Mouse (Mus musculus): ENCODE results near the gene Mybphl. TPM values are rescaled to one million over a fixed set of nuclear protein-coding genes. Genes with fewer than 3 reads are reported as not detected.

The Mybphl gene
- total RNA-seq (2021): 10 to 100 TPM; 18.9 to 53.7 TPM
- long read RNA-seq, experiment 1, transcript Mybphl-201 (9 exons, 1,276 nt): major isoform, 29 of 32 reads
- long read RNA-seq, experiment 1, partial matches to known transcripts: 1 of 32 reads
- long read RNA-seq, experiment 1, other reads (novel, unspliced or antisense): 2 of 32 reads
- long read RNA-seq, experiment 2, transcript Mybphl-201 (9 exons, 1,276 nt): major isoform, 64 of 66 reads
- long read RNA-seq, experiment 2, partial matches to known transcripts: 0 of 66 reads
- long read RNA-seq, experiment 2, other reads (novel, unspliced or antisense): 2 of 66 reads

DNA sequence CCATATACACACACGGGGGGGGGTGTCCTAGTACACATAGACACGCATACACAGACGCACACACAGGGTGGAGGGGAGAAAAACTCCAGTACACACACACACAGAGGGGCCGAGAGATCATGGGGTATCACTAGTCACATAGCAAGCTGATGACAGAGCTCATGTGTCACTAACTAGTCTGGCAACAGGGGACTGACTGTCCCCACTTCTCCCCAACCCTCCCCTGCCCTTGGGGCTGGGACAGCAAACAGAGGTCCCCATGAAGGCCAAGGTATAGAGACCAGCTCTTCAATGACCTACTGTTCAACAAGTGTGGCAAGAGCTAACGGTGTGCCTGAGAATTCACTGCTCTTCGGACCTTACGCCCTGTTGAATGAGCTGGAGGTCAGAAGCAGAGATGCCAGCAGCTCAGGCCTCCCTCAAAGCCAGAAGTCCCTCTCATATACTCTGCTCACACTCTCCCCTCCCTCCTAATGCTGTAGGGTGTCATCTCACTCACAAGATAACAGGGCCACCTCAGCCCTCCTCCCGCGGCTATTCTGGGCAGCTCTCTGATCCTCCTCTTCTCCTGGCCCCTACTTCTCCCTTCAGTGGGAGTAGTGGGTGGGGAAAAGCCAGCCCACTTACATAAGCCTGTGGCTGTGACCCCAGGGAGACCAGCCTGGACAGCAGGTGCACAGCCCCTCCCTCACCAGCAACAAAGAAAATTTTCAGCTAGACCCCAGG is at the start of gene Mybphl:
Mybphl (plus strand) TSS at position 642 of the 726 bp plus-strand sequence.
- peak in 1 of 2 experiments; percentile 13 for DNase-seq
- intact Hi-C loops (cut with DNase I): no loop called here

DNA sequence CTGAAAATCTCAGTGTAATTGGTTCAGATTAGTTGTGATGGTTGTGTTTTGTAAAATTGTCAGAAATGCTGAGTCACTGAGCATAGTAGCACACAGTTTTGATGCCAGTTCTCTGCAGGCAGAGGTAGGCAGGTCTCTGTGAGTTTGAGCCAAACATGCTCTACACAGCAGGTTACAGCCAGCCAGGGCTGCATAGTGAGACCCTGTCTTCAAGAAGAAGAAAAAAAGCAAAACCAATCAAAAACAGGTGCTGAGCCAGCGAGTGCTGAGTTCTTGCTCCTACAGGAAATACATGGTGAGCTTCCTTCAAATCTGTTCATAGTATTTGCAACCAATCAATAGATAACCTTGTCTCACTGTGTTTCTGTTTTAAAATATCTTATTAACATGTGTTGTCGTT is 46.2 kb upstream of the Mybphl start:
- no peak for DNase-seq
- intact Hi-C loops (cut with DNase I): no loop called here

DNA sequence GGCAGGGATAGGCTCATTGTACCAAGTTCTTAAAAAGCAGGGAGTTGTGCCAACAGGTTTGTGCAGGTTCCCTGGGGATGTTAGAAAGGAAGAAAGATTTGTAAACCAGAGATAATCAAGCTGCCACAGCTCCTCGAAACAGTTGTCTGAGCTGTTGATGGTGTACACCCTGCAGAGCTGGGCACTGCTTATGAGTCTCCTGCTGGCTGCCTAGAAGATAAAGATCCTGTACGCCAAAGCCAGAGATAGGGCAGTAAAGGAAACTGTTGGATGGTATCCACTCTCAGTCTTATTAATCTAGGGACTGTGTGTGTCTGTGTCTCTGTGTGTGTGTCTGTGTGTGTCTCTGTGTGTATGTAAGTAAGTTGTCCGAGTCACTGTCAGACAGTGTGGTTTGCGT is 43.0 kb upstream of the Mybphl start:
- no peak for DNase-seq
- intact Hi-C loops (cut with DNase I): loop anchor here (5.0 kb wide), 1 partner anchor 34 kb away; no protein-coding TSS in a partner anchor

DNA sequence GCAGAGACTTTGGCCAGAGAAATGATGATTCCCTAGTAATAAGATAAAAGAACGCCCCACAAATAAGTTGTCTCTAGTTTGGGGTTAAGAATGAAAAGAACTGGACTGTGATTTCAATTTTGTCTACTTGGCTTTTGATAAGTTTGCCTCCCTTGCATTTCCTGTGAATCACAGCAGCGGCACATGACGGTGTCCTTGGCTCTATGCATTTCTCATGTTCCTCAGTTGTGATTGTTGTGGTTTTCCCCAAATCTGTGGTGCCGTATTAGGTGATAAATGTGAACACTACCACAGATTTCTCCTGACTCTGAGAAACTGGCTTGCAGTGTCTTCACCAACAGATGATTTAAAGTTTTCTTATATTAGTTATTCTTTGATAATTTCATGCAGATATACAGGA is 42.6 kb upstream of the Mybphl start:
- no peak for DNase-seq
- intact Hi-C loops (cut with DNase I): loop anchor here (5.0 kb wide), 1 partner anchor 35 kb away; no protein-coding TSS in a partner anchor

DNA sequence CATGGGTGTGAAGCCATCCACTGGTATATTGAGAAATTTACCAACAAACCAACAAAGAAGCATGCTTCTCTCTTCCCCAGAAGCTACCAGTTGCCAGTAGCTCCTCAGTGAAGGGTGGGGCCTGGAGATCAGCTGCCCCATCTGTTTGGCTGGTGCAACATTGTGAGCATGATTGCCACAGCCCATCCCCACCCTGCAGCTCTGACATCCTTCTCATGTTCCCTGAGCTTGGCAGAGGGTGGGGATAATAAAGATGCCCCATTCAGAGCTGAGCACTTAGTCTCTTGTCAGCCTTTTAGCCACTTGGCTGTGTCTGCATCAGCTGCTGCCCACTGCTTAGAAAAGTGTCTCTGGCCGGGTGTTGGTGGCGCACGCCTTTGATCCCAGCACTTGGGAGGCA is 41.7 kb upstream of the Mybphl start:
- no peak for DNase-seq
- intact Hi-C loops (cut with DNase I): loop anchor here (5.0 kb wide), 1 partner anchor 36 kb away; no protein-coding TSS in a partner anchor

DNA sequence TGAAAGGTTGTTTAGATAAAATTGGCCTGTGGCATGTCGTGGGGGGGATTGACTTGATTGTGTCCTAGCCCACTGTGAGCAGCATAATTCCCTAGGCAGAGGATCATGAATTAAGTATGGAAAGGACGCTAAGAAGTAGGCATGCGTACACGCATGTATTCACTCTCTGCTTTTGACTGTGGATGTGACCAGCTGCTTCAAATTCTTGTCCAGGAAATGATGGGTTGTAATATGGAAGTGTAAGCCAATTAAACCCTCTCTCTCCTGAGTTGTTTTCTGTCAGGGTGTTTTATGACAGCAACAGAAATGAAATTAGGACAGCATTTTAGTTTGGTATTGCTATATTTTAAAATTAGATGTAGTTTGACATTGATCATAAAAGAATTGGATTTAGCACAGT is 39.9 kb upstream of the Mybphl start:
- DNase-seq: no peak
- intact Hi-C loops (cut with DNase I): loop anchor here (5.0 kb wide), 1 partner anchor 38 kb away; no protein-coding TSS in a partner anchor

DNA sequence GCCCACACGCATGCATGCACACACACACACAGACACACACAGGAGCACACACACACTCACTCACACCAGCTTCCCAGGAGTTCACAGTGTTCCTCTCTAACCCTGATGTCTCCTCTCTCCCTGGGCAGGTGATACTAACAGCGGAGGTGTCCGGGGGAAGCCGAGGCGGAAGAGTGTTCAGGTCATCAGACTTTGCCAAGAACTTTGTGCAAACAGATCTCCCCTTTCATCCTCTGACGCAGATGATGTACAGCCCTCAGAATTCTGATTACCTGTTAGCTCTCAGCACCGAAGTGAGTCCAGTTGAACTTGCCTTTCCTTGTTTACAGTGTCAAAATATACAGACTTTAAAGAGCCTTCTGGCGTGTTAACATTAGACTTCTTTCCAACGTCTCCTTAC is 39.2 kb upstream of the Mybphl start:
- no peak for DNase-seq
- intact Hi-C loops (cut with DNase I): no loop called here

DNA sequence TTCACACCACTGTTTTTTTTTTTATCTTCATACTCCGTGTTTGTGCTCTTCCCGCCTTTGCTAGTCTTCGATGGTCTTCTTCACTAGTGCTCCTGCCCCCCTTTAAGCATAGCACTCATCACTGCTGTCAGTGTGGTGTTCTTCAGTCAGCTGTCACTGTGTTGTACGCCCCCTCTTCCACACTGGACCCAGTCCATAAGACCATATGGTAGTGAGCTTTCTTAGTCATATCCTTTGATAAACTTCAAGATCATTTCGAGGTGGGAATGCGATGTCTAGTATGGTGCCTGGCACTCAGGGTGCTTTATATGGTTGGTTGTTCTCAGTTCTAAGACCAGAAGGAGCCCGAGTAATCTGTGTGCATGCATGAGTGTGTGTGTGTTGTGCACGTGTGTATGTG is 37.4 kb upstream of the Mybphl start:
- peak in 1 of 2 experiments; percentile 26 for DNase-seq
- intact Hi-C loops (cut with DNase I): no loop called here

DNA sequence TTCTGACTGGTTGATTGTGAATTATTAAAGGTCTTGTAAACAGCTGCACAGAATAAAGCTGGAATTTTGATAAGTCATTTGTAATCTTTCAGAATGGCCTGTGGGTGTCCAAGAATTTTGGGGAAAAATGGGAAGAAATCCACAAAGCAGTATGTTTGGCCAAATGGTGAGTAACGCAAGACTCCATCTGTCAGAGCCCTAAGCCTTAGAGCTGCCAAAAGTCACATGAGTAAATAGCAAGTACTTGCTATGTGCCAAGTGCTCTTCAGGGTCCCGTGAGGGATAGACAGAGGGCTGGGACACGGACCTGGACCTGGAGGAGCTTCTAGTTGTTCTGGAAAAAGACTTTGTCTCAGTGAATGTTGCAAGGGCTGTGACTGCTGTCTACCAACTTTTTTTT is 36.8 kb upstream of the Mybphl start:
- DNase-seq: peak; percentile 39 to 43
- intact Hi-C loops (cut with DNase I): no loop called here

DNA sequence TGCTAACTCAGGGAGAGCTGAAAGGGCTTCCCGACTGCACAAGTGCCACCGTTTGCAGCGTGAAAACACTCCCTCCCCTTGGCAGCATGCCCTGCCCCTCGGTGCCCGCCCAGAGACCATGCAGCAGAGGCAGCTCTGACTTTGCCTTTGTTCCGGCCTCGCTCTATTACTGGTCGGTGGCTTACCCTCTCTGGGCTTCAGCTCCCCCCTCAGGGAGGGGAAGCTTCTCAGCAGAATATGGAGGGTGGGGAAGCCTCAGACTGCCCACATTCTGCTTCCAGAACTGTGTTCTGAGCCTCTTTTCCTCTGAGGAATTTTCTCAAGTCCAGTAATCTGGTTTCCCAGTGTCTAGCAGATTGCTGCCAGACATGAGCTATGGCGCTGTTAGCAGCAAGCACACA is 36.3 kb upstream of the Mybphl start:
- DNase-seq: peak; percentile 64 to 73
- intact Hi-C loops (cut with DNase I): no loop called here

DNA sequence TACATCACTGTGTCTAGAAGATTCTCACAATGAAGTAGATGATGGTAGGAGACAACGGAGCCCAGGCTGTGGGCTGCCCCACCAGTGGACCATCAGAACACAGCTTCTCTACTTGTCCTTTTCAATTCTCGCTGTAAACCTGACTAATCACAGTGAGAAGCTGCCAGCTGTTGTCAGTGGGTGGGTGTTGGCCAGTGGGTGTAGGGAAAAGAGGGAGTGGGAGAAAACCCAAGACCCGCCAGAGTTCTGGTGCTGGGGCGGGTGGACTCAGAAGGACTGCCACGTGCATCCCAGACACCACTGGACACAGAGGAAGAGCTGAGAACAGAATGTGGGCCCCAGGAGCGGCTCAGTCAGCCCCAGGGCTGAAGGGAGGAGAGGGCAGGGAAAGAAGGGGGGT is 33.9 kb upstream of the Mybphl start:
- intact Hi-C loops (cut with DNase I): no loop called here
- no peak for DNase-seq

DNA sequence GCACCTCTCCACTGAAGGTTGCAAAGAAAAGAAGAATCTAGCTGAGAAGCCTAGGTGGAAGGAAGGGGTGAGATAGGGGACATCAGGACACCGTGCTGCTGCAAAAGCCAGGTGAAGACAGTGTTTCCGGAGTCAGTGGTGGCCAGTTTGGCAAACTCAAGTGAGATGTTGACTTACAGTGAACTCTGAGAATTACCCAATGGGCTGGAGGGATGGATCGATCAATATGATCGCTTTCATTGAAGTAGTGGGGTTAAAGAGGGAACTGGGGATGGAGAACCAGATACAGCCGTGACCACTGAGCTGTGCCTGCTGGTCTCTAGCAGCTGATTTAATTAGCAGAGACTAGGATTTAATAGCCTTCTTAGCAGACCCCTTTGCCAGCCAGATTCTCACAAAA is 27.8 kb upstream of the Mybphl start:
- intact Hi-C loops (cut with DNase I): loop anchor here (5.0 kb wide), 1 partner anchor 55 kb away; the partner anchor contains the start of gene Sort1
- no peak for DNase-seq

DNA sequence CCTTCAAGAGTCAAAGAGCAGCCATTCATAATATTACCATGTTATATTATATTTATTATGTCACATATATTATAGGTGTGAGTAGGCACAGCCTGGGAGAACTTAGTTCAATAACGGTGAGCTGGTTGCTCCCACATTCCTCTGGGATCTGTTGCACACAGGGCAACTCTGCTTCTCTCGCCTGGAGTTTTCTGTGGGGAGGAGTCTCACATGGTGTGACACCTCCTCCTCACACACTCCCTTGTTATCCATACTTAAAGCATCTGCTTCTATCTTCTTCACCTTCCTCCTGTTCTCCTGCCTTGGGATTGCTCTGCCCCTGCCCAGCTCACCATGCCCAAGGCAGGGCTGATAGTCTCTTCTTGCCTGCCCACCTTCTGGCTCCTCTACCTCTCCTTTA is 23.7 kb upstream of the Mybphl start:
- DNase-seq: no peak
- intact Hi-C loops (cut with DNase I): loop anchor here (5.0 kb wide), 1 partner anchor 44 kb away; no protein-coding TSS in a partner anchor

DNA sequence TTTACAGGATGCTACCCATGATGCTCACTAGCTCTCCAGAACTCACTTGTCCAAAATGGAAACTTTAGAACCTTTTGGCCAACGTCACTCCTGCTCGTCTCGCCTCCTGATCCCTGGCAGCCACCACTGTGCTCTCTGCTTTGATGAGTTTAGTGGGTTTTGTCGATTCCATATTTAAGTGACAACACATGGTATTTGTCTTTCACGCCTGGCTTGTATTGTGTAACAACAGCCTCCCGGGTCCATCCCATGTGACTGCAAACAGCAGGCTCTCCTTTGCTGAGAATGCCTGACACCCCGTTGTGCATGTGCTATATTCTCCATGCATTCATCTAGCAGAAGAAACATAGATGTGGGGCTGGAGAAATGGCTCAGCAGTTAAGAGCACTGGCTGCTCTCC is 22.5 kb upstream of the Mybphl start:
- no peak for DNase-seq
- intact Hi-C loops (cut with DNase I): loop anchor here (5.0 kb wide), 1 partner anchor 45 kb away; no protein-coding TSS in a partner anchor

DNA sequence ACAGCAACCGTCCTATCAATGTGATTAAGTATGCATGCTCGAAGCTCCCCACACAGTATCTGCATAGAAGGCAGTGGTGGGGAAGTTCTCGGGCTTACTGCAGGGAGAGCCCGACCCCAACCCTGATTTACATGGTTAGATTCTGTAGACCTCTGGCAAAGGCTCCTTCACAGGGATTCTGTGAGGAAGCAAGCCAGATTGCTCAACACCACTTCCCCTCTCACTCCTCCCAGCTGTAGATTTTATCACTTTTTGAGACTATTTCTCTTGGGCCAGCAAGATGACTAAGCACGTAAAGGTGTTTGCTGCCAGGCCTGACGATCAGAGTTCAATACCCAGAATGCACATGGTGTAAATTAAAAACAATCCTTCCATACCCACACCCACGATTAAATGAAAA is 18.9 kb upstream of the Mybphl start:
- intact Hi-C loops (cut with DNase I): no loop called here
- DNase-seq: no peak

DNA sequence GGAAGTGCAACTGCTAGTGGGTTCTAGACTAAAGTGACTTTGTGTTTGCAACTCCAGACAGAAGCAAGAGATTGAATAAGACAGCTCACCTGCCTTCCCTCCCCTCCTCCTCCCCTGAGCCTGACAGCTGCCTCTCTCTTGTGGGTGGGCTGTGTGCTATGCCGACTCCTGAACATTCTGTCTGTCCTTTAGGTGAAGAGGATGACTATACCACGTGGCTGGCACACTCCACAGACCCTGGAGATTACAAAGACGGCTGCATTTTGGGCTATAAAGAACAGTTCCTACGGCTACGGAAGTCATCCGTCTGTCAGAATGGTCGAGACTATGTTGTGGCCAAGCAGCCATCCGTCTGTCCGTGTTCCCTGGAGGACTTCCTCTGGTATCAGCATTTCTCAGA is 16.3 kb upstream of the Mybphl start:
- no peak for DNase-seq
- intact Hi-C loops (cut with DNase I): no loop called here

DNA sequence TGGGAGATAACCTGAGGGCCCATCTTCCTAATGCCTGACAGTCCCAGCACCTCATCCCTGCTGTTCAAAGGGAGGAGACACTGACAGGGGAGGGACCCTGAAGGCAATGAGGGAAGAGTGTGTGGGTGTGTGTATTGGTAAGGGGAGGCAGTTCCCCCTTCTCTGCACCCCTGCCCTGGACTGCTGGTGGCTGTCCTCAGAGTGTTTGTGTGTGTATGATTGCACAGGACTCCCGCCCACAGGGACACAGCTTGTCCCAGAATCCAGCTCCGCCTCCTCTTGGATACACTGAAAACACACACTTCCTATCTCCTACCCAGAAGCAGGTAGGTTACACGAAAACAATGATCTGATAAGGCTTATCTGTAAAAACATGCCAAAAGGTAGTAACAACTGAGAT is 9.5 kb upstream of the Mybphl start:
- intact Hi-C loops (cut with DNase I): no loop called here
- DNase-seq: no peak

DNA sequence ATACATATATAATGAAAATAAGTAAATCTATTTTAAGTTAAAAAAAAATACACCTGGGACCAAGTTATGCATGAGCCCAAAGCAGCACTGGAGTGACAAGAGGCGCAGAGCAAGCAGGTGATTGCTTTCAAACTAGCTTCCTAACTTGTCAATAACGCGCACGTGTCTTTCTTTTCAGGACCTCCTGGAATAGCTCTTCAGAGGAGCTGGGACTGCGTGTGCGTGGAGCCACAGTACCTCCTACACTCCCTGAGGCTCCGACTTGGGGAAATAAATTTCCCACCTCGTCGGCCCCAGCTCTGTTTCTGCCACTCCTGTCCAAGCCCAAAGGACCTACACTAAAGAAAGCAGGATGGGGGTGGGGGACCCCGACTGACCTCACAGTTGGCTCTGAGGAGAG is 7.7 kb upstream of the Mybphl start:
- no peak for DNase-seq
- intact Hi-C loops (cut with DNase I): no loop called here

DNA sequence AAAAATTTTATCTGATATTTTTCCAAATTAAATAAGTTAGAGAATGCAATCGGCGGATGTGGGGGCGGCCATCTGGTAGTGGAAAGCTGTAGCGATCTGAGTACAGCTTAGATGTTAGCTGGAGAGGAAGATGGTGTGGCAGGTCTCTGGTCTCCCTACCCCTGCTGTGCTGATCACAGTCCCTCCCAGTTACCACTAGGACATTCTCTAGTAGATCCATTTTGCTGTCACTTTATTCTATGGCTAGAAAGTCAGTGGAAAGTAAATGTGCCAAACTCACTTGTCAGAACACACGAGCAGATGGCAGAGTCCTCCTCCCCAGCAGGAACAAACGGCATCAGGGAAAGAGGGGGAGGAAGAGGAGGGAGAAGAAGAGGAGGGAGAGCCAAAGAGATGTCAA is 6.3 kb upstream of the Mybphl start:
- intact Hi-C loops (cut with DNase I): no loop called here
- DNase-seq: no peak

DNA sequence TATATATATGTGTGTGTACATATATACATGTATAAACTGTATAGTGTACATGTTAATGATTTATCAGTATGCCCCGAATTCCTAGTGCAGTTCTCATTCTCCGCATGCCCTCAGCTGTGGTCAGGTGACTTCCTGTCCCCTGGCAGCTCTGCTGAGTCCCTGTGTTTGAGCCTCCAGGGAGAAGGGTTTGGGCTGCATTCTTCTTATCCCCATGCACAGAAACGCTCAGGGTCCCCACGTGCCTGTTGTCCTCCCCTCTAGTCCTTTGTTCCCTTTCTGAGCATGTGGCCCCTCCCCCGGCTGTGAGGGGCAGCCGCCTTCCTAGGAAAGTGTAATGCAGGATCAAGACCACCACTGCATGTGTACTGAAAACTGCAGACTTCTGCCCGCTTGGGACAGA is 3.8 kb upstream of the Mybphl start:
- intact Hi-C loops (cut with DNase I): no loop called here
- no peak for DNase-seq

DNA sequence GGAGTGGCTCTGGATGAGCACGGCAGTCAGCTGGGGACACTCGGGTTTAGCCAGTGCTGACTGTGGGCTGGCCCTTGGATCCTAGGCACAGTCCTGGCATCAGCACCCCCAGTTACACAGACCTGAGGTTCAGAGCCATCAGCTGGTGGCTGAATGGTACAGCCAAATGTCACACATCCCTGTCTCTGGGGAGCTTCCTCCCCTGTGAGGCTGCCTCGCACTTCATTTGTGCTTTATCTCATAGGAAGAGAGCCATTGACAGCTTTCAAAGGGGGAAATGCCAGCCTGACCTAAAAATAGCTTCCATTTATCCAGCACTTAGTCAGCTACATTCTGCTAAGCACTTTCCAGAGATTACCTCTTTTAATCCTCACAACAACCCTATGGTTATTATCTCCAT is 1.1 kb upstream of the Mybphl start:
- peak; percentile 9 to 28 for DNase-seq
- intact Hi-C loops (cut with DNase I): no loop called here

DNA sequence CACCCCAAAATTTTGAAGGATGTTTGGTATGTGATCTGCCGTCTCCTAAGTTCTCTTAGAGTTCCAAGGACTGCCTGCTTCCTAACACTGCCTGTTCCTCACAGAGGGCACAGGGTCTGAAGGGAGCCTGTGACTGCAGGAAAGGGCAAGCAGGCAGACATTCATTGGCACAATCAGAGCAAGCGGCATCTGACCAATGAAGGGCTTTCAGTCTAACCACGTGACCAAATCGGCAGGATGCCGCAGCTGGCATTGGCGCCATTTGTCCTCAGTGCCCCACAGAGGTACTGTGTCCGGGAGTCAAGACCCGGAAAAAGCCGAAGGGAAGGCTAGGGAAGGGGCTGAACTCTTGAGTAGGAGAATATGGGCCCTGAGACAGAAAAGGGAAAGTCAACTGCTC is 2.5 kb downstream of the Mybphl start:
- intact Hi-C loops (cut with DNase I): no loop called here
- DNase-seq: no peak
